15 mouse cellular contexts compared by ENCODE assay signal in the genomic region with DNA sequence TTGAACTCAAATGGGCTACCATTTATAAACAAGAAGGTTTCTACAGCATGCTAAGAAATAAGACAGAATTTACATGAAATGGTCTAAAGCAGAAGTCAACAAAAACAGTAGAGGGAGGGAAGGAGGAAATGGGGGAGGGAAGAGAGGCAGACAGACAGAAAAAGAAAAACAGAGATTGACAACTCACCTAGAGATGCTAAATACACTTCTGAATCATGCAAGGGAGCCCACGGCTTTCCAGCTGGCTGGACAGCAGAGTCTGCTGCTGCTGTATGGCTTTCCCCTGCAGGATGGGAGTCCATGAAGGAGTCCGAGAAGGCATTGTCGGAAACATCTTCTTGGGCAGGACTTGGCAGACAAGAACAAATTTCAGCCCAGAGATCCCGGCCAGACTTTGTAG.
"Had no signal": no experiment of that assay in that cellular context is flagged by ENCODE, and none has a peak within 500 bp of the region (broad histone marks: within the 10 kb centered on the region; RNA-seq: fewer than 3 reads in every experiment).

No protein-coding gene starts in this region.

- H3K4me2 ChIP-seq: neural tube, embryonic 15.5 days; stomach, embryonic 15.5 days had no signal

- DNase-seq: retina, postnatal 1 day; right cerebral cortex, adult 18-20 months; right cerebral cortex, postnatal 14 days; right cerebral cortex, postnatal 25 days; right cerebral cortex, postnatal 4 days; spleen, adult 18-20 months; thymus, adult 18-20 months; thymus, adult 2 months; thymus, postnatal 14 days; thymus, postnatal 25 days; thymus, postnatal 36 days; thymus, postnatal 4 days had no signal

- H3K27ac ChIP-seq: neural tube, embryonic 15.5 days; stomach, embryonic 15.5 days; stomach, postnatal 0 days had no signal

- H3K9ac ChIP-seq: neural tube, embryonic 15.5 days; stomach, embryonic 15.5 days had no signal

- H3K9me3 ChIP-seq: neural tube, embryonic 15.5 days; stomach, embryonic 15.5 days had no signal

- H3K4me3 ChIP-seq: neural tube, embryonic 15.5 days; stomach, embryonic 15.5 days had no signal

- H3K27me3 ChIP-seq: stomach, embryonic 15.5 days had no signal
